Mouse (Mus musculus) stomach, postnatal 0 days (tissue): ENCODE measurements at regions not wholly inside any gene's neighbourhood (a gene's known extent, or its start where the extent isn't known, plus 50 kb on each side); places are given as distances from the start of the nearest gene placed in this dataset.

Experiments
- ATAC-seq: fragments of 200-750 bp; cut with Nextera tagmentation; 2 replicates; pipeline ENCODE4 v1.8.0; 2017; ENCODE audit not compliant: low FRiP score, low TSS enrichment
- DNase-seq: peaks from one replicate; pipeline ENCODE4 v3.0.0-alpha.2; 2016; ENCODE audit warnings: low spot score
- H3K27ac ChIP-seq: fragments of 300-500 bp; sonication (generic); replicated peaks from 2 replicates; pipeline ENCODE4 v1.5.1; 2014; ENCODE audit warnings: mild to moderate bottlenecking, control low read depth
- H3K27me3 ChIP-seq: fragments of 300-500 bp; sonication (generic); 2 replicates; pipeline ENCODE4 v1.6.1; 2014; ENCODE audit warnings: low read length; ENCODE audit not compliant: control insufficient read depth, insufficient read depth
- H3K36me3 ChIP-seq: fragments of 300-500 bp; sonication (generic); 2 replicates; pipeline ENCODE4 v1.6.1; 2014; ENCODE audit warnings: low read length, mixed read lengths; ENCODE audit not compliant: control insufficient read depth, insufficient read depth
- H3K4me1 ChIP-seq: fragments of 300-500 bp; sonication (generic); replicated peaks from 2 replicates; pipeline ENCODE4 v1.6.1; 2014; ENCODE audit warnings: antibody characterized with exemption; ENCODE audit not compliant: control insufficient read depth, insufficient read depth
- H3K4me2 ChIP-seq: fragments of 300-500 bp; sonication (generic); replicated peaks from 2 replicates; pipeline ENCODE4 v1.6.1; 2014; ENCODE audit warnings: low read depth, mild to moderate bottlenecking, control low read depth, moderate library complexity
- H3K4me3 ChIP-seq: fragments of 300-500 bp; sonication (generic); 2 replicates; pipeline ENCODE4 v1.5.1; 2014; ENCODE audit warnings: low read depth, low read length, control low read depth
- H3K9ac ChIP-seq: fragments of 300-500 bp; sonication (generic); 2 replicates; pipeline ENCODE4 v1.6.1; 2014; ENCODE audit warnings: mild to moderate bottlenecking, low read length, control low read depth, mixed read lengths
- H3K9me3 ChIP-seq: fragments of 300-500 bp; sonication (generic); 2 replicates; pipeline ENCODE4 v1.6.1; 2016; ENCODE audit warnings: low read length; ENCODE audit not compliant: control insufficient read depth
- CTCF ChIP-seq: IDR thresholded peaks from 2 replicates; pipeline ENCODE4 v1.5.1; 2016; ENCODE audit warnings: antibody characterized with exemption, low read depth, mild to moderate bottlenecking, moderate library complexity
- EP300 ChIP-seq: optimal IDR thresholded peaks from 2 replicates; pipeline ENCODE3; 2016; ENCODE audit warnings: antibody characterized with exemption
- WGBS: fragments of 180-500 bp; shearing (Covaris S2); extraction: QIAGEN DNeasy Blood & Tissue Kit; methylation state at CpG from one replicate; pipeline ENCODE4 v1.1.7; 2014; 5-methylcytosine and 5-hydroxymethylcytosine counted together

DNA sequence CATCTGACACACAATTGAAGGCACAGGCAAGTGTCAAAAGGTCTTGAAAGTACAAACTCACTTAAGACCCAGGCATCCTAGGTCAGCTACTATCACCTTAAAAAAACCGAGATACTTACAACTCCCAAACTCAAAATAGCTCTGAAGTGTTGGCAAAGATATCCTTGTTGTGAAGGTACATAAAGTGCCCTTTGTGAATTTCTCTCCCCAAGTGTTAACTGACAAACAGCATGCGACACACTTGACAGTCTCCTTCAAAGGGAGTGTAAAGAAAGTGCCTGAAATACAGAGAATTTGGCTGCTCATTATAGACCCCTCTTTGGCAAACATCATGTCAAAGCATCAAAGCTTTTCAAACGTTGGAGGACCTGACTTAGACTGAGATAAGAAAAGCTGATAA, 2634.2 kb downstream of the 9330182O14Rik start:
- ATAC-seq, result no peak
- 17% methylated on average over 3 of the region's 3 CpGs for WGBS

GRCm38 (mm10) chr15:42779903-42780302, 2645.7 kb downstream of the 9330182O14Rik start:
- H3K9ac ChIP-seq, result no peak overlapping the region
- H3K36me3 ChIP-seq, result no peaks in the 10 kb centered on the region
- ATAC-seq (no peak), DNase-seq (no peak)
- TF ChIP-seq EP300 (no peak), CTCF (no peak)
- H3K4me1 ChIP-seq, result no peaks in the 10 kb centered on the region
- H3K27me3 ChIP-seq, result no peaks in the 10 kb centered on the region
- H3K9me3 ChIP-seq, result no peaks in the 10 kb centered on the region
- H3K4me3 ChIP-seq, result no peak overlapping the region
- H3K4me2 ChIP-seq, result no peak overlapping the region
- H3K27ac ChIP-seq, result no peak overlapping the region

More for the DNA sequence above, 2634.2 kb downstream of the 9330182O14Rik start:
- Histone ChIP-seq H3K4me2 (no peak overlapping the region), H3K9me3 (no peaks in the 10 kb centered on the region), H3K36me3 (no peaks in the 10 kb centered on the region), H3K4me3 (no peak overlapping the region), H3K27ac (no peak overlapping the region), H3K4me1 (no peaks in the 10 kb centered on the region), H3K27me3 (no peaks in the 10 kb centered on the region), H3K9ac (no peak overlapping the region)
- TF ChIP-seq CTCF (no peak), EP300 (no peak)
- DNase-seq, result no peak

DNA sequence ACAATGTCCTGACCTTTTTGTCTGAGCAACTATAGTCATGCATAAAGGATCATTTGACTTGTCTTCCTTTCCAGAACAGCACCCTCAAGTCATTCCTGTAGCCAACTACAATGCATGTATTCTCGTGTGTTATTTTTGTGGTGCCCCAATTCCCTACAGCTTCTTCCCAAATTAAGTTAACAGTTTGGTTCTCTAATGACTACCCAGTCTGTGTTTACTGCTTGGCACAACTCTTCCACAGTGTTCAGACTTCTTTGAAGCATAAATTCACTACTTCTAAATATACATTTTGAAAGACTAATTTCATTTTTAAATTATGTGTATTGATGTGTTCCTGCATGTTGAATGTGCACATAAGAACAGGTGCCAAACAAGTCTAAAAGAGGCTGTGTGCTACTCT, 2667.1 kb downstream of the 9330182O14Rik start:
- TF ChIP-seq EP300 (no peak), CTCF (no peak)
- no peaks in the 10 kb centered on the region for H3K36me3 ChIP-seq
- H3K9ac ChIP-seq, result no peak overlapping the region
- H3K27me3 ChIP-seq, result no peaks in the 10 kb centered on the region
- 88% methylated on average over 1 of the region's 1 CpGs for WGBS
- H3K4me3 ChIP-seq, result no peak overlapping the region
- ATAC-seq (no peak), DNase-seq (no peak)
- no peaks in the 10 kb centered on the region for H3K9me3 ChIP-seq
- H3K27ac ChIP-seq, result no peak overlapping the region
- H3K4me1 ChIP-seq, result no peaks in the 10 kb centered on the region
- H3K4me2 ChIP-seq, result no peak overlapping the region

GRCm38 (mm10) chr15:42810871-42811490, 2676.8 kb downstream of the 9330182O14Rik start:
- H3K36me3 ChIP-seq, result no peaks in the 10 kb centered on the region
- no peaks in the 10 kb centered on the region for H3K9me3 ChIP-seq
- no peak overlapping the region for H3K9ac ChIP-seq
- H3K4me3 ChIP-seq, result no peak overlapping the region
- H3K27ac ChIP-seq, result no peak overlapping the region
- no peak for TF ChIP-seq EP300
- TF ChIP-seq CTCF, result no peak
- WGBS, result 79% methylated on average over 1 of the region's 1 CpGs
- DNase-seq (no peak), ATAC-seq (no peak)
- no peaks in the 10 kb centered on the region for H3K27me3 ChIP-seq
- no peaks in the 10 kb centered on the region for H3K4me1 ChIP-seq
- no peak overlapping the region for H3K4me2 ChIP-seq

- H3K27ac ChIP-seq, result no peak overlapping the region
- no peak overlapping the region for H3K4me2 ChIP-seq
- WGBS, result 57% methylated on average over 4 of the region's 4 CpGs
These were observed 2681.0 kb downstream of the 9330182O14Rik start for GRCm38 (mm10) chr15:42815026-42815724.

GRCm38 (mm10) chr15:42838839-42839238, 2704.7 kb downstream of the 9330182O14Rik start:
- H3K36me3 ChIP-seq, result no peaks in the 10 kb centered on the region
- H3K27ac ChIP-seq, result no peak overlapping the region
- H3K9me3 ChIP-seq, result no peaks in the 10 kb centered on the region
- no peaks in the 10 kb centered on the region for H3K27me3 ChIP-seq
- no peak overlapping the region for H3K9ac ChIP-seq
- no peaks in the 10 kb centered on the region for H3K4me1 ChIP-seq
- no peak overlapping the region for H3K4me3 ChIP-seq
- no peak overlapping the region for H3K4me2 ChIP-seq
- TF ChIP-seq CTCF (no peak), EP300 (no peak)
- no peak for DNase-seq
- ATAC-seq, result peak; percentile 85
- 65% methylated on average over 1 of the region's 1 CpGs for WGBS

More at GRCm38 (mm10) chr15:42815026-42815724, 2681.0 kb downstream of the 9330182O14Rik start:
- no peaks in the 10 kb centered on the region for H3K9me3 ChIP-seq
- no peaks in the 10 kb centered on the region for H3K36me3 ChIP-seq
- no peak for TF ChIP-seq EP300
- no peak for TF ChIP-seq CTCF
- no peak for ATAC-seq
- DNase-seq, result no peak
- H3K4me3 ChIP-seq, result no peak overlapping the region
- no peak overlapping the region for H3K9ac ChIP-seq
- H3K4me1 ChIP-seq, result no peaks in the 10 kb centered on the region
- no peaks in the 10 kb centered on the region for H3K27me3 ChIP-seq
